Mouse (Mus musculus) heart, postnatal 0 days (tissue): Measurements from ENCODE around the gene Wdr18. TPM values are rescaled to one million over a fixed set of nuclear protein-coding genes. Genes with fewer than 3 reads are reported as not detected.

ENCODE experiments used
- ATAC-seq: fragments of 200-750 bp; cut with Nextera tagmentation; 2 replicates; pipeline ENCODE4 v1.8.0; 2017; ENCODE audit warnings: low read depth, moderate number of reproducible peaks, moderate library complexity; ENCODE audit not compliant: insufficient read depth
- DNase-seq: peaks from one replicate; pipeline ENCODE4 v3.0.0-alpha.2; 2016; ENCODE audit warnings: low spot score
- H3K27ac ChIP-seq: fragments of 300-500 bp; sonication (generic); 2 replicates; pipeline ENCODE4 v1.5.1; 2014; ENCODE audit warnings: low read depth, mild to moderate bottlenecking
- H3K27me3 ChIP-seq: fragments of 300-500 bp; sonication (generic); 2 replicates; pipeline ENCODE4 v1.6.1; 2014; ENCODE audit warnings: low read length, mixed read lengths; ENCODE audit not compliant: control insufficient read depth, insufficient read depth
- H3K36me3 ChIP-seq: fragments of 300-500 bp; sonication (generic); replicated peaks from 2 replicates; pipeline ENCODE4 v1.6.1; 2014; ENCODE audit warnings: low read length, mixed read lengths; ENCODE audit not compliant: control insufficient read depth, insufficient read depth
- H3K4me1 ChIP-seq: fragments of 300-500 bp; sonication (generic); 2 replicates; pipeline ENCODE4 v1.6.1; 2014; ENCODE audit warnings: antibody characterized with exemption; ENCODE audit not compliant: control insufficient read depth, insufficient read depth
- H3K4me2 ChIP-seq: fragments of 300-500 bp; sonication (generic); 2 replicates; pipeline ENCODE4 v1.6.1; 2014; ENCODE audit warnings: low read depth, mild to moderate bottlenecking, low read length, moderate library complexity
- H3K4me3 ChIP-seq: fragments of 300-500 bp; sonication (generic); 2 replicates; pipeline ENCODE4 v1.5.1; 2014; ENCODE audit warnings: low read depth, low read length
- H3K9ac ChIP-seq: fragments of 300-500 bp; sonication (generic); replicated peaks from 2 replicates; pipeline ENCODE4 v1.6.1; 2014; ENCODE audit warnings: low read depth, low read length, mixed read lengths
- H3K9me3 ChIP-seq: fragments of 300-500 bp; sonication (generic); replicated peaks from 2 replicates; pipeline ENCODE4 v1.6.1; 2016; ENCODE audit warnings: low read length; ENCODE audit not compliant: control insufficient read depth
- CTCF ChIP-seq: IDR thresholded peaks from 2 replicates; pipeline ENCODE4 v1.5.1; 2016; ENCODE audit warnings: antibody characterized with exemption, control low read depth, low read depth
- EP300 ChIP-seq: IDR thresholded peaks from 2 replicates; pipeline ENCODE4 v1.6.1; 2016; ENCODE audit warnings: antibody characterized with exemption, low read depth
- WGBS: fragments of 180-500 bp; shearing (Covaris S2); extraction: QIAGEN DNeasy Blood & Tissue Kit; methylation state at CpG from one replicate; pipeline ENCODE4 v1.1.7; 2014; 5-methylcytosine and 5-hydroxymethylcytosine counted together
- polyA plus RNA-seq: library from polyadenylated mRNA; unstranded; fragments of >200 nt; fragmentation: Nextera tagmentation; extraction: Ambion mirVana; gene quantifications from 2 replicates; pipeline ENCODE4 v1.2.1, GENCODE M21; 2015
- total RNA-seq: library from RNA; depleted of rRNA; stranded (reverse); fragments of >200 nt; gene quantifications from 2 replicates; pipeline ENCODE4 v1.2.3, GENCODE M21; 2014; ENCODE audit warnings: low replicate concordance

Gene Wdr18
- total and polyA plus RNA-seq, 2 experiments from 2014 or later, result 51.5 to 54.3 TPM

DNA sequence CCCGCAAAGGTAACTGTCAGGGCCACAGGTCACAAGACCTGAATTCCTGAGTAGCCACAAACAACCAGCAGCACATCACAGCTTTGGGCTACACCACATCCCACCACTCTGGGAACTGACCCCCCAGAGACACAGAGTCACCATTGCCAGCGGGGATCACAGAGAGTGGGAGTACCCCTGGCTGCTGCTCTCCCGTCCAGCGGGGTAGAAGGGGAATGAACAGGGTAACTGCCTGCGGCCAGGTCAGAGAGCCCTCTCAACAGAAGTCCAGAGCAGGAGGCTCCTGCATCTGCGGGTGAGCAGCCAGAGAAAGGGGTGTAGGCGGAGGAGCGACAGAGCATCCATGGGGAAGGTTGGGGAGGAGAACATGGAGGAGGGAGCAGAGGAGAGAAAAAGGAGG is 43.9 kb upstream of the Wdr18 start:
- DNase-seq (no peak), ATAC-seq (no peak)
- no peaks in the 10 kb centered on the region for H3K9me3 ChIP-seq
- peaks cover 9% of the 10 kb centered on the region for H3K36me3 ChIP-seq
- H3K4me1 ChIP-seq, result peaks cover 27% of the 10 kb centered on the region
- peak overlapping the region; percentile 80; the same call in 1 of the 2 replicates for H3K27ac ChIP-seq
- H3K4me3 ChIP-seq, result peak overlapping the region; percentile 86
- 6% methylated on average over 8 of the region's 8 CpGs for WGBS
- H3K27me3 ChIP-seq, result peaks cover 38% of the 10 kb centered on the region
- H3K9ac ChIP-seq, result peak overlapping the region; percentile 97
- TF ChIP-seq CTCF (no peak), EP300 (no peak)
- H3K4me2 ChIP-seq, result peak overlapping the region; percentile 94

- TF ChIP-seq CTCF (no peak), EP300 (no peak)
- H3K27ac ChIP-seq, result peak within 1 kb of the TSS; percentile 80
- peak within 1 kb of the TSS; percentile 94 for H3K4me2 ChIP-seq
- peak within 1 kb of the TSS; percentile 86 for H3K4me3 ChIP-seq
- H3K4me1 ChIP-seq, result peaks cover 33% of the 10 kb centered on the region
- peaks cover 47% of the 10 kb centered on the region for H3K27me3 ChIP-seq
- H3K9ac ChIP-seq, result peak within 1 kb of the TSS; percentile 97
- DNase-seq (peak; percentile 84), ATAC-seq (peak; percentile 81)
- H3K36me3 ChIP-seq, result peaks cover 3% of the 10 kb centered on the region; the same call in 1 of the 2 replicates
- no peaks in the 10 kb centered on the region for H3K9me3 ChIP-seq
- 2% methylated on average over 40 of the region's 42 CpGs for WGBS
Observed at GRCm38 (mm10) chr10:79916808-79917531, 43.0 kb upstream of the Wdr18 start, which contains the start of gene Kiss1r. Gene Kiss1r (plus strand): TSS chr10:79916971.

DNA sequence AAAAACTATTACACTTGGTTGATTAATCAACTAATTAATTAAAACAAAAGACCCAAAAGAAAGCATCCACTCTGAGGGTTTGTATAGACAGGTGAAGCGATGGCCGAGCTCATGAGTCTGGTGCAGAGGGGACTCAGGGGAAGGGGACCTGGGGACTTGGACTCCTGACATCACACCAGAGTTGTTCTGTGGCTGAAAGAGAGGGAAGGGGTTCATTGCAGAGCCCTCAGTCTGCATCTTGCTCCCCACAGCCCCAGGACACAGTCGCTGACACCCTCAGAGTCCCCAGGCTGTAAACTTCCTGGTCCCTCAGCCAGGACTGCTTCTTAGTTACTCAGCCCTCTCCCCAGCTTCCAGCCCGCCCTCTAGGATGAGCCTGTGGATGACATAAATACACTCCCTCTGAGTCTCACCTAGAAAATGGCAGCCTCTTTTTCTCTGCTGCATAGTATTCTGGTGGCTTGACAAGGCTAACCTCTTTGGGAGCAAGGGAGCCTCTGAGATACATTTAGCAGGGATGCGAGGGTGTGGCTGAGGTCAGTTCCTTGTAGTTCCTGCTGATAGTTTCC is 42.3 kb upstream of the Wdr18 start:
- Histone ChIP-seq H3K9ac (0 out of 2 replicates have a peak overlapping the region, but pooled peaks have one; percentile 97), H3K27ac (no peak overlapping the region), H3K9me3 (no peaks in the 10 kb centered on the region), H3K4me3 (peak overlapping the region; percentile 86; the same call in 1 of the 2 replicates), H3K4me1 (peaks cover 33% of the 10 kb centered on the region), H3K27me3 (peaks cover 53% of the 10 kb centered on the region), H3K36me3 (no peaks in the 10 kb centered on the region), H3K4me2 (peak overlapping the region; percentile 94; the same call in 1 of the 2 replicates)
- DNase-seq, result no peak
- TF ChIP-seq EP300, result no peak
- no peak for TF ChIP-seq CTCF
- 74% methylated on average over 5 of the region's 5 CpGs for WGBS
- ATAC-seq, result no peak

DNA sequence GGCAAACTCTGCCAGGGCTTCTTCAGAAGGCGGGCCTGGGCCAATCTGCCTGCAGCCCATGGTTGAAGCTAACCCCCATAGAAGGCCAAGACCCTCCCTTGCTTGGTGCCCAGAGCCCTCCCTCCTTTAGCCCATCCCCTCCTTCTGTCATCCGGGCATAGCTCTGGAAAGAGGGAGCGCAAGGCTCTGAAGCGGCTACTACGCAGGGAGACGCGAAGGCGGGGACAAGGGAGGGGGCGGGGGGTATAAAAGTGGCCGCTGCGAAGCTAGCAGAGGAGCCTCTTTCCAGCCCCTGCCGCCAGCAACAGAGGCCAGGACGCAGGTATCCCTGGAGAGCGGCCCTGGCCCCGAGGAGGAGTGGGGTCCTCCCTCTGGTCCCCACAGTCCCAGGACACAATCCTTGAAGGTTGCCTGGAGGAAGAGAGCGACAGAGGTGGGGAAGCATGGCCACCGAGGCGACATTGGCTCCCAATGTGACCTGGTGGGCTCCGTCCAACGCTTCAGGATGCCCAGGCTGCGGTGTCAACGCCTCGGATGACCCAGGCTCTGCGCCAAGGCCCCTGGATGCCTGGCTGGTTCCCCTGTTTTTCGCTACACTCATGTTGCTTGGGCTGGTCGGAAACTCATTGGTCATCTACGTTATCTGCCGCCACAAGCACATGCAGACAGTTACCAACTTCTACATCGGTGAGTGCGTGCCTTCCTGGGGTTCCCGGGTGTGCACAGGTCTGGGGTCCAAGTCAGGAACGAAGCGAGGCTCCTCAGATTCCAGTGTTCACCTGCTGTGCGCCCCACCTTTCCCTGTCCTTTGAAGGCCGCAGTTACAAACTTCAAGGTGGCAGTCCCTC is 41.5 kb upstream of the Wdr18 start:
- peak overlapping the region; percentile 36 for H3K4me2 ChIP-seq
- H3K27me3 ChIP-seq, result peaks cover 61% of the 10 kb centered on the region
- H3K4me3 ChIP-seq, result no peak overlapping the region
- ATAC-seq (no peak), DNase-seq (no peak)
- no peaks in the 10 kb centered on the region for H3K36me3 ChIP-seq
- TF ChIP-seq CTCF (no peak), EP300 (no peak)
- H3K9ac ChIP-seq, result no peak overlapping the region
- 6% methylated on average over 35 of the region's 35 CpGs for WGBS
- no peak overlapping the region for H3K27ac ChIP-seq
- H3K9me3 ChIP-seq, result no peaks in the 10 kb centered on the region
- peaks cover 32% of the 10 kb centered on the region for H3K4me1 ChIP-seq

- no peak overlapping the region for H3K4me2 ChIP-seq
- H3K9ac ChIP-seq, result no peak overlapping the region
- DNase-seq (no peak), ATAC-seq (no peak)
- H3K27ac ChIP-seq, result no peak overlapping the region
- 11% methylated on average over 21 of the region's 21 CpGs for WGBS
- H3K9me3 ChIP-seq, result no peaks in the 10 kb centered on the region
- no peaks in the 10 kb centered on the region for H3K36me3 ChIP-seq
- TF ChIP-seq EP300 (no peak), CTCF (no peak)
- no peak overlapping the region for H3K4me3 ChIP-seq
- H3K4me1 ChIP-seq, result peaks cover 25% of the 10 kb centered on the region
- peaks cover 61% of the 10 kb centered on the region for H3K27me3 ChIP-seq
Observed at GRCm38 (mm10) chr10:79919251-79919849, 40.6 kb upstream of the Wdr18 start.
